Mouse (Mus musculus): Measurements from ENCODE around the gene BC049730. TPM values are rescaled to one million over a fixed set of nuclear protein-coding genes. Genes with fewer than 3 reads are reported as not detected.

The BC049730 gene
- polyA plus RNA-seq (2014; fragmentation: Nextera tagmentation; extraction: Ambion mirVana) = not detected in 2 replicates

GRCm38 (mm10) chr7:24708832-24709292, at the start of gene BC049730:
Gene BC049730 (plus strand): TSS chr7:24709242.
- 92% methylated on average over 14 of the region's 14 CpGs for WGBS
- H3K4me3 ChIP-seq (ENCODE audit: low read depth, low read length) = no peak within 1 kb of the TSS

GRCm38 (mm10) chr7:24659737-24660357, 49.2 kb upstream of the BC049730 start:
- Histone ChIP-seq H3K4me1 (ENCODE audit: control insufficient read depth, insufficient read depth, low read length) (0 out of 2 replicates have a peak, but pooled peaks cover 5% of the 10 kb centered on the region), H3K27me3 (ENCODE audit: control insufficient read depth, insufficient read depth, low read length) (no peaks in the 10 kb centered on the region), H3K27ac (ENCODE audit: low read length) (no peak overlapping the region), H3K4me2 (replicated peaks; ENCODE audit: low read depth, low read length) (no peak overlapping the region), H3K4me3 (ENCODE audit: low read depth, low read length) (no peak overlapping the region), H3K9ac (replicated peaks; ENCODE audit: low read depth, low read length) (no peak overlapping the region), H3K9me3 (ENCODE audit: control insufficient read depth, low read depth, low read length) (no peaks in the 10 kb centered on the region), H3K36me3 (ENCODE audit: control insufficient read depth, insufficient read depth, low read length) (no peaks in the 10 kb centered on the region)
- no peak for ATAC-seq (ENCODE audit: insufficient number of reproducible peaks, insufficient read depth, low FRiP score, low read depth)
- 41% methylated on average over 12 of the region's 12 CpGs for WGBS

More at GRCm38 (mm10) chr7:24708832-24709292, at the start of gene BC049730:
- ATAC-seq (ENCODE audit: insufficient number of reproducible peaks, insufficient read depth, low FRiP score, low read depth) = no peak
- Histone ChIP-seq H3K36me3 (ENCODE audit: control insufficient read depth, insufficient read depth, low read length) (no peaks in the 10 kb centered on the region), H3K9ac (replicated peaks; ENCODE audit: low read depth, low read length) (no peak within 1 kb of the TSS), H3K9me3 (ENCODE audit: control insufficient read depth, low read depth, low read length) (no peaks in the 10 kb centered on the region), H3K4me2 (replicated peaks; ENCODE audit: low read depth, low read length) (no peak within 1 kb of the TSS), H3K27me3 (ENCODE audit: control insufficient read depth, insufficient read depth, low read length) (no peaks in the 10 kb centered on the region), H3K27ac (ENCODE audit: low read length) (no peak within 1 kb of the TSS), H3K4me1 (ENCODE audit: control insufficient read depth, insufficient read depth, low read length) (no peaks in the 10 kb centered on the region)

DNA sequence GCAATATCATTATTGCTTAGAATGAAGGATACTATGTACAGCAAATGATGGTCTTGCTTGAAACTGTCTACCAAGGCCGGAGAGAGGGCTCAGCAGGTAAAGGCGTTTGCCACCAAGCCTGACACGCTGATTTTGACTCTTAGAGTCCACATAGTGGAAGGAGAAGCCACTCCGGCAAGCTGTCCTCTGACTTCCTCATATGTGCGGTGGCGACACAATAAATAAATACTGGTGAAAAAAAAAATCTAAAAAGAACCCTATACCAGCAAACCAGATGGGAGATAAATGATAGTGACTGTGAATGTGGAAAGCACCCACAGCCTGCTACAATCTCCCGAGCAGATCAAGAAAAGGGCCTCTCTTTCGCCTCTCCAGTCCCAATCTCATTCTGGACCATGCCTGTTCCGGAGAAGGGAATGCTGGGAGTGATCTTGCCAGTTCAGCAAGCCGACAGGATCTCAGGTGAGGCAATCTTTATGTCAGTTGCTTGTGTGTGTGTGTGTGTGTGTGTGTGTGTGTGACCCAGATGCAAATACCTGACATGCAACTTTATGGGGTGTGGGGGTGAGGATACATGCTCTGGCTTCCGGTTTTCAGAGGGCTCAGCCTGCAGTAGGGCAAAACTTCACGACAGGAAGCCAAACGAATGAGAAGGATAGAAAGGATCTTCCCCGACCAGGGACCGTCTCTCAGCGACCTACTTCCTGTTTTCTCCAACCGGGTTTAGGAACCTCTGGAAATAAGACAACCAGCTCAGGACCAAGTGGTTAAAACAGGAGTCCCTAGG, 47.7 kb upstream of the BC049730 start:
- no peaks in the 10 kb centered on the region for H3K27me3 ChIP-seq (ENCODE audit: control insufficient read depth, insufficient read depth, low read length)
- ATAC-seq (ENCODE audit: insufficient number of reproducible peaks, insufficient read depth, low FRiP score, low read depth) = no peak
- WGBS = 65% methylated on average over 17 of the region's 17 CpGs
- H3K27ac ChIP-seq (ENCODE audit: low read length) = no peak overlapping the region
- H3K4me3 ChIP-seq (ENCODE audit: low read depth, low read length) = no peak overlapping the region
- H3K4me1 ChIP-seq (ENCODE audit: control insufficient read depth, insufficient read depth, low read length) = 0 out of 2 replicates have a peak, but pooled peaks cover 5% of the 10 kb centered on the region
- H3K4me2 ChIP-seq (replicated peaks; ENCODE audit: low read depth, low read length) = no peak overlapping the region
- no peaks in the 10 kb centered on the region for H3K9me3 ChIP-seq (ENCODE audit: control insufficient read depth, low read depth, low read length)
- no peaks in the 10 kb centered on the region for H3K36me3 ChIP-seq (ENCODE audit: control insufficient read depth, insufficient read depth, low read length)
- no peak overlapping the region for H3K9ac ChIP-seq (replicated peaks; ENCODE audit: low read depth, low read length)

DNA sequence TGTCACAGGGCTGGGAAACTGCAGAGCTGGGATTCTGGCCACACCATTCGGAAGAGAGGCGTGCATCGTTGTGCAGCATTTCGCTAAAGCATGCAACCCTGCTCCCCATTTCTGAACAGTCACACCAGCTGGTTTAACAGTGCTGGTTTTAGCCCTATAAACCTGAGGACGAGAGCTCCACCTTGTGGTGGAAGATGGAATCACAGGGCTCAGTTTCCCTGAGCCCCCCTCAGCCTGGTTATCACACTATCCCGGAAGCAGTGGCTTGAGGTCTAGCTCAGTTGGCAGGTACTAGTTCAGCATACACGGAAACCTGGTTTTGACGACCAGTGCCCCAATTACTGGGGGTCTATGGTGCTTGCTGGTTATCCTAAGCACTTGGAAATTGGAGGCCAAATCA, 46.5 kb upstream of the BC049730 start:
- no peaks in the 10 kb centered on the region for H3K36me3 ChIP-seq (ENCODE audit: control insufficient read depth, insufficient read depth, low read length)
- H3K27me3 ChIP-seq (ENCODE audit: control insufficient read depth, insufficient read depth, low read length) = no peaks in the 10 kb centered on the region
- 12% methylated on average over 8 of the region's 8 CpGs for WGBS
- H3K9me3 ChIP-seq (ENCODE audit: control insufficient read depth, low read depth, low read length) = no peaks in the 10 kb centered on the region
- no peak overlapping the region for H3K4me3 ChIP-seq (ENCODE audit: low read depth, low read length)
- ATAC-seq (ENCODE audit: insufficient number of reproducible peaks, insufficient read depth, low FRiP score, low read depth) = peak; percentile 65; the same call in 1 of the 2 replicates
- H3K9ac ChIP-seq (replicated peaks; ENCODE audit: low read depth, low read length) = no peak overlapping the region
- H3K4me1 ChIP-seq (ENCODE audit: control insufficient read depth, insufficient read depth, low read length) = 0 out of 2 replicates have a peak, but pooled peaks cover 5% of the 10 kb centered on the region
- no peak overlapping the region for H3K4me2 ChIP-seq (replicated peaks; ENCODE audit: low read depth, low read length)
- H3K27ac ChIP-seq (ENCODE audit: low read length) = no peak overlapping the region

- no peak for ATAC-seq (ENCODE audit: insufficient number of reproducible peaks, insufficient read depth, low FRiP score, low read depth)
- no peaks in the 10 kb centered on the region for H3K27me3 ChIP-seq (ENCODE audit: control insufficient read depth, insufficient read depth, low read length)
- H3K36me3 ChIP-seq (ENCODE audit: control insufficient read depth, insufficient read depth, low read length) = no peaks in the 10 kb centered on the region
- 30% methylated on average over 8 of the region's 8 CpGs for WGBS
- H3K4me2 ChIP-seq (replicated peaks; ENCODE audit: low read depth, low read length) = no peak overlapping the region
- no peak overlapping the region for H3K9ac ChIP-seq (replicated peaks; ENCODE audit: low read depth, low read length)
- 0 out of 2 replicates have a peak, but pooled peaks cover 5% of the 10 kb centered on the region for H3K4me1 ChIP-seq (ENCODE audit: control insufficient read depth, insufficient read depth, low read length)
- H3K4me3 ChIP-seq (ENCODE audit: low read depth, low read length) = no peak overlapping the region
- no peak overlapping the region for H3K27ac ChIP-seq (ENCODE audit: low read length)
- H3K9me3 ChIP-seq (ENCODE audit: control insufficient read depth, low read depth, low read length) = no peaks in the 10 kb centered on the region
These were observed 44.7 kb upstream of the BC049730 start for GRCm38 (mm10) chr7:24664301-24664700.

- Histone ChIP-seq H3K9me3 (ENCODE audit: control insufficient read depth, low read depth, low read length) (no peaks in the 10 kb centered on the region), H3K9ac (replicated peaks; ENCODE audit: low read depth, low read length) (no peak overlapping the region), H3K27ac (ENCODE audit: low read length) (no peak overlapping the region), H3K36me3 (ENCODE audit: control insufficient read depth, insufficient read depth, low read length) (no peaks in the 10 kb centered on the region), H3K4me2 (replicated peaks; ENCODE audit: low read depth, low read length) (no peak overlapping the region), H3K4me1 (ENCODE audit: control insufficient read depth, insufficient read depth, low read length) (0 out of 2 replicates have a peak, but pooled peaks cover 2% of the 10 kb centered on the region), H3K27me3 (ENCODE audit: control insufficient read depth, insufficient read depth, low read length) (no peaks in the 10 kb centered on the region), H3K4me3 (ENCODE audit: low read depth, low read length) (no peak overlapping the region)
- 79% methylated on average over 9 of the region's 9 CpGs for WGBS
- ATAC-seq (ENCODE audit: insufficient number of reproducible peaks, insufficient read depth, low FRiP score, low read depth) = no peak
These were observed 44.1 kb upstream of the BC049730 start for GRCm38 (mm10) chr7:24664959-24665358.

DNA sequence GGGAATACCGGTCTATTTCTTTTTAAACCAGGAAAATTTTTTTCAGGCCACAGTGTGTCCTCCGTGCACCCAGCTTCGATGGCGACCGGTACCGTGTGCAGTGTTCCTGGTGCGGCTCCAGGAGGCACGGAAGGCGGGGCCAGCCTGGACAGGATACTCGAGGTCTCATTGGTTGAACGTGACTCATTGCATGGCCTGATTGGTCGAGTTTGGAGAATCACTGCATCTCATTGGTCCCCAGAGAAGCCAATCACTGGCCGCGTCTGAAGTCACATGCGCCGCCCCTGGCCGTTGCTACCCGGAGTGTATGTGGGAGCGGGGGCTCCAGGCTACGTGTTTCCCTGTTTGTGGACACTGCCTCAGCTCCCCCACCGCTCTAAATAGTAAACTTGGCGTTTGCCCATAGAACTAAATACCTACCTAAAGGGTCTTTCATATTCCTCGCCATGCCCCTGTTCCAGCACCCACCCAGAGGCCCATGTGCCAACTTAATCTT, 37.0 kb upstream of the BC049730 start:
- no peaks in the 10 kb centered on the region for H3K27me3 ChIP-seq (ENCODE audit: control insufficient read depth, insufficient read depth, low read length)
- no peak overlapping the region for H3K27ac ChIP-seq (ENCODE audit: low read length)
- no peak overlapping the region for H3K4me2 ChIP-seq (replicated peaks; ENCODE audit: low read depth, low read length)
- no peaks in the 10 kb centered on the region for H3K9me3 ChIP-seq (ENCODE audit: control insufficient read depth, low read depth, low read length)
- WGBS = 90% methylated on average over 23 of the region's 23 CpGs
- no peak overlapping the region for H3K9ac ChIP-seq (replicated peaks; ENCODE audit: low read depth, low read length)
- H3K4me3 ChIP-seq (ENCODE audit: low read depth, low read length) = no peak overlapping the region
- H3K4me1 ChIP-seq (ENCODE audit: control insufficient read depth, insufficient read depth, low read length) = no peaks in the 10 kb centered on the region
- H3K36me3 ChIP-seq (ENCODE audit: control insufficient read depth, insufficient read depth, low read length) = no peaks in the 10 kb centered on the region
- no peak for ATAC-seq (ENCODE audit: insufficient number of reproducible peaks, insufficient read depth, low FRiP score, low read depth)

DNA sequence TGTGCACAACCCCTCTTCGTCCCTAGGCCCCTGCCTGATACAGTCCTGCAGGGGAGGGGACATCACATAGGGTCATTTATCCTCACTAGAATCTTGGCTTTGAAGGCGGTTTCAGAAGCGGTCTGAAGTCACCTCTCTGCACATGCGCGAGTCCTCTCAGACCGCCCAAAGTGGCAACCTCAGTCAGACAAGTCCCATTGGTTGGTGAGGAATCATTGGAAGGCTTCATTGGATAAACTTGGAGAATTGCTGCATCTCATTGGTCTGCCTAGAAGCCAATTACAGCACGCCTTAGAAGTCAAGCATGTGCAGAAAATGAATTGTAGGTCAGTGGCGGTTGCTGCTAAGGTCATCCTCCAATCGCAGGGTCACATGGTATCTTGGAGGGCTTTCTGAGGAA, 32.5 kb upstream of the BC049730 start, which contains the start of gene Tex101:
Gene Tex101, minus strand, starts transcription at position 101 of the 400 bp plus-strand sequence.
- Histone ChIP-seq H3K4me2 (replicated peaks; ENCODE audit: low read depth, low read length) (no peak within 1 kb of the TSS), H3K9ac (replicated peaks; ENCODE audit: low read depth, low read length) (no peak within 1 kb of the TSS), H3K36me3 (ENCODE audit: control insufficient read depth, insufficient read depth, low read length) (no peaks in the 10 kb centered on the region), H3K4me1 (ENCODE audit: control insufficient read depth, insufficient read depth, low read length) (no peaks in the 10 kb centered on the region), H3K4me3 (ENCODE audit: low read depth, low read length) (no peak within 1 kb of the TSS), H3K27ac (ENCODE audit: low read length) (no peak within 1 kb of the TSS), H3K9me3 (ENCODE audit: control insufficient read depth, low read depth, low read length) (no peaks in the 10 kb centered on the region), H3K27me3 (ENCODE audit: control insufficient read depth, insufficient read depth, low read length) (no peaks in the 10 kb centered on the region)
- ATAC-seq (ENCODE audit: insufficient number of reproducible peaks, insufficient read depth, low FRiP score, low read depth) = no peak
- 91% methylated on average over 9 of the region's 9 CpGs for WGBS
